Mouse (Mus musculus) cortical plate, adult 2 months (tissue): ENCODE measurements around the gene Shld1. TPM values are rescaled to one million over a fixed set of nuclear protein-coding genes. Genes with fewer than 3 reads are reported as not detected.

Experiments
- H3K27ac ChIP-seq: fragments of 200-500 bp; 2 replicates; pipeline ENCODE4 v1.5.1; 2012; ENCODE audit warnings: low read length, control low read depth, inconsistent platforms; ENCODE audit not compliant: insufficient read depth
- H3K4me1 ChIP-seq: fragments of 200-500 bp; 2 replicates; pipeline ENCODE4 v1.6.1; 2011; ENCODE audit warnings: low read length; ENCODE audit not compliant: control insufficient read depth, insufficient read depth
- H3K4me3 ChIP-seq: fragments of 200-500 bp; 2 replicates; pipeline ENCODE4 v1.5.1; 2011; ENCODE audit warnings: mild to moderate bottlenecking, low read length, control low read depth; ENCODE audit not compliant: insufficient read depth
- CTCF ChIP-seq: fragments of 200-500 bp; IDR thresholded peaks from 2 replicates; pipeline ENCODE4 v1.5.1; 2011; ENCODE audit warnings: mild to moderate bottlenecking, control low read depth, low read length; ENCODE audit not compliant: insufficient read depth; ENCODE audit errors: extremely low read depth
- POLR2A ChIP-seq: fragments of 200-500 bp; IDR thresholded peaks from 2 replicates; pipeline ENCODE4 v1.6.1; 2011; ENCODE audit warnings: mild to moderate bottlenecking, low read length, control low read depth; ENCODE audit not compliant: insufficient read depth; ENCODE audit errors: extremely low read depth
- polyA plus RNA-seq: library from polyadenylated mRNA; depleted of rRNA; stranded (reverse); fragments of >200 nt; gene quantifications from 2 replicates; pipeline ENCODE4 v1.2.3, GENCODE M21; 2012

Shld1 gene
- polyA plus RNA-seq, 1 experiment = 21.7 TPM

GRCm38 (mm10) chr2:132654834-132655495, 31.8 kb upstream of the Shld1 start:
- TF ChIP-seq CTCF = no peak
- no peak for TF ChIP-seq POLR2A
- Histone ChIP-seq H3K27ac (no peak overlapping the region), H3K4me1 (no peaks in the 10 kb centered on the region), H3K4me3 (no peak overlapping the region)

DNA sequence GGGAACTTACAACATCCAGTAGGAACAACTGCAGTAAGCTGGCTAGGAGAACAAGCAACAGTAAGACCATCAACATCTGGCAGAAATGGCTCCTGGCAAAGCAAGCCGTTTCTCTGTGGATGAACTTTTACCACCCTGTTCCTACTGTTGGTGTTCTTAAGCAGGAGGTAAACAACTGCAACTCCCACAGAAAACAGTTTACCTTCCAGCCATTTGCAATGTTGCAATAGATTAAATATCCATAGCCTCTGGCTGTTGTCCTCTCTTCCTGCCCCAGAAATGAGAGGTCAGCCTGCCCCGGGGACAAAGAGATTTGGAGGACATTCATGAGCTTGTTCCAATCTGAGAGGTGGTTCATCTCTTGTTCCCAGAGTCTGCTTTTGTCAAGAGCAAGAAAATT, 29.5 kb upstream of the Shld1 start:
- Histone ChIP-seq H3K4me3 (no peak overlapping the region), H3K4me1 (no peaks in the 10 kb centered on the region), H3K27ac (no peak overlapping the region)
- no peak for TF ChIP-seq CTCF
- no peak for TF ChIP-seq POLR2A

- Histone ChIP-seq H3K4me1 (no peaks in the 10 kb centered on the region), H3K4me3 (no peak overlapping the region), H3K27ac (no peak overlapping the region)
- TF ChIP-seq CTCF (no peak), POLR2A (no peak)
Measured at GRCm38 (mm10) chr2:132658412-132659120, 28.2 kb upstream of the Shld1 start.

- H3K4me3 ChIP-seq = no peak overlapping the region
- no peak overlapping the region for H3K27ac ChIP-seq
- TF ChIP-seq CTCF = no peak
- TF ChIP-seq POLR2A = no peak
- no peaks in the 10 kb centered on the region for H3K4me1 ChIP-seq
Measured at GRCm38 (mm10) chr2:132669091-132669490, 17.6 kb upstream of the Shld1 start.

DNA sequence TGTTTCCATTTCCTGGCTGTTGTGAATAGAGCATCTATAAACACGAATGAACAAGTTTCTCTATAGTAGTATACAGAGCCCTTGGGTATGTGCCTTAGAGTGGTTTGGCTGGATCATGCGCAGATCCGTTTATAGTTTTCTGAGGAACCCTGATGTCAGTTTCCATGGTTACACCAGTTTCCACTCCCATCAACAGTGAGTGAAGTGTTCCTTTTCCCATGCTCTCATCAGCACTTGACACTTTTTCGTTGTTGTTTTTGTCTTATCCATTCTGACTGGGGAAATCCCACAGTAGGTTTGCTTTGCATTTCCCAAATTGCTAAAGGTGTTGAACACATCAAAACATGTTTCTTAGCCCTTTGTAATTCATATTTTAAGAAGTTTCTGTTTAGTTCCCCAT, 16.4 kb upstream of the Shld1 start:
- TF ChIP-seq POLR2A (no peak), CTCF (no peak)
- H3K27ac ChIP-seq = no peak overlapping the region
- H3K4me3 ChIP-seq = no peak overlapping the region
- no peaks in the 10 kb centered on the region for H3K4me1 ChIP-seq

DNA sequence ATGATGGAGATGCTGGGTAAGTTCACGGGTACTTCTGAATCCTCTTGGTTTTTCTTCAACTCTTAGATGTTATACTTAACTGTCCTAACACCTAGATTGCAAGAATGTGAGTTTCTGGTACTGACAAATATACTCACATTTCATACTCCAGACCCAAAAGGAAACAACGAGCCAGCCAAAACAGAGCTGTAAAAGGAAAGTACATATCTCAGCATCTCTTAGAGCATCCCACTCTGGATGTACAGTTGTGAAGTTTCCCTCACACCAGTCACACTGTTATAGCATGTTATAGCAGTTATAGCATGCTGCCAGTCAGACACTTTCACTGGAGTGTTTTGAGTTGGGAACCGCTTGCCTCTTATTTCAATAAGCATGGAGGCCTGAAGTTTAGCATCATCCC, 14.6 kb upstream of the Shld1 start:
- Histone ChIP-seq H3K4me1 (no peaks in the 10 kb centered on the region), H3K27ac (no peak overlapping the region), H3K4me3 (no peak overlapping the region)
- no peak for TF ChIP-seq POLR2A
- no peak for TF ChIP-seq CTCF

- no peak overlapping the region for H3K27ac ChIP-seq
- no peaks in the 10 kb centered on the region for H3K4me1 ChIP-seq
- TF ChIP-seq POLR2A (no peak), CTCF (no peak)
Measured at GRCm38 (mm10) chr2:132676111-132676510, 10.6 kb upstream of the Shld1 start.

GRCm38 (mm10) chr2:132685001-132685400, 1.7 kb upstream of the Shld1 start:
- Histone ChIP-seq H3K27ac (no peak overlapping the region), H3K4me1 (peaks cover 8% of the 10 kb centered on the region), H3K4me3 (no peak overlapping the region)
- no peak for TF ChIP-seq CTCF
- no peak for TF ChIP-seq POLR2A

More at GRCm38 (mm10) chr2:132676111-132676510, 10.6 kb upstream of the Shld1 start:
- H3K4me3 ChIP-seq = no peak overlapping the region

DNA sequence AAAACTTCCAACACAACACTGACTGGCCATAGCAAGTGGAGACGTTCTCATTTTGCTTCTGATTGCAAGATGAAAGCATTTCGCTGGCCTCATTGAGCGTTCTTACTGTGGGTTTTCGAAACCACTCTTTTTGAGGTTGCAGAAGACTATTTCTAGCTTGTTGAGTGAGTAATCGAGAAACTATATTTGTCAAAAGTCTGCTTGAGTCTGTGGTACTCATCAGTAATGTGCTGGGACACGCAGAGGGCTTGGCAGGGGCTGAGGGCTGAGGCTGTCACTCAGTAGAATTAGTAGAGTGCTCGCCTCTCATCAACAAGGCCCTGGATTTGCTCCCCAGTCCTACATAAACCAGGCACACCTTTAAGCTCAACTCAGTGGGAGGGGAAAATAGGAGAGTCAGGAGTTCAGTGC, 1.9 kb downstream of the Shld1 start:
- Histone ChIP-seq H3K4me3 (no peak overlapping the region), H3K27ac (peak overlapping the region; percentile 45)

GRCm38 (mm10) chr2:132689188-132689568, 2.4 kb downstream of the Shld1 start:
- H3K4me3 ChIP-seq = no peak overlapping the region
- H3K27ac ChIP-seq = peak overlapping the region; percentile 45
- no peak for TF ChIP-seq POLR2A
- TF ChIP-seq CTCF = no peak
- H3K4me1 ChIP-seq = peaks cover 9% of the 10 kb centered on the region

More for the DNA sequence above, 1.9 kb downstream of the Shld1 start:
- TF ChIP-seq POLR2A (no peak), CTCF (no peak)
- peaks cover 9% of the 10 kb centered on the region for H3K4me1 ChIP-seq
